Mouse (Mus musculus) embryonic fibroblast, embryonic 13.5 days (primary cell): Measurements from ENCODE around the gene Nol4l. TPM values are rescaled to one million over a fixed set of nuclear protein-coding genes. Genes with fewer than 3 reads are reported as not detected.

ENCODE experiments used
- H3K27ac ChIP-seq: 2 replicates; pipeline ENCODE4 v1.5.1; 2012; ENCODE audit warnings: low read length, control low read depth, inconsistent platforms; ENCODE audit not compliant: insufficient read depth
- H3K4me1 ChIP-seq: 2 replicates; pipeline ENCODE4 v1.6.1; 2011; ENCODE audit warnings: low read length; ENCODE audit not compliant: control insufficient read depth, insufficient read depth
- H3K4me3 ChIP-seq: 2 replicates; pipeline ENCODE4 v1.5.1; 2011; ENCODE audit warnings: mild to moderate bottlenecking, control low read depth, low read length; ENCODE audit not compliant: insufficient read depth
- CTCF ChIP-seq: IDR thresholded peaks from 2 replicates; pipeline ENCODE4 v1.5.1; 2011; ENCODE audit warnings: mild to moderate bottlenecking, control low read depth, low read length, moderate library complexity, borderline replicate concordance; ENCODE audit not compliant: insufficient read depth
- POLR2A ChIP-seq: IDR thresholded peaks from 2 replicates; pipeline ENCODE4 v1.6.1; 2011; ENCODE audit warnings: low read depth, mild to moderate bottlenecking, control low read depth, low read length, moderate library complexity
- polyA plus RNA-seq: library from polyadenylated mRNA; stranded (reverse); fragments of >200 nt; gene quantifications from 2 replicates; pipeline ENCODE4 v1.2.4, GENCODE M21; 2011; ENCODE audit warnings: low read depth; ENCODE audit not compliant: missing spikeins, insufficient read length

Nol4l gene
- polyA plus RNA-seq, 1 experiment: 4.2 TPM

DNA sequence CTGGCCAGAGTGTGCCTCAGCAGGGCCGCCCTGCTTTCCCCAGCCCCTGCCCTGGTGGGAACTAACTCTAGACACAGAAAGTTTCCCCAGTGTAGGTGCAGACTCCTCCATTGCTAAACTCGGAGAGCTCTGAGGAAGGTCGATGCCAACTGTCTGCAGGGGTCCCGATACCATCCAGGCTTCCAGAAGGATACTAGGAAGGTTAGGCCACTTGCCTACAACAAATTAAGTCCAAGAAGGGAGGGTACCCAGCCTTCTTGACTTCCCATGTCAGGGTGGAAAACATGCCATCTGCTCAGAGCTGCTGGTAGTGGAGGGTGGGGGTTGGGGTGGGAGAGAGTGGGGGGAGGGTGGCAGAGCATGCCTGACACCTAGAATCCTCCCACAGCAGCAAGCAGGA is 15.0 kb upstream of the Nol4l start:
- H3K27ac ChIP-seq: no peak overlapping the region
- peaks cover 3% of the 10 kb centered on the region for H3K4me1 ChIP-seq
- no peak overlapping the region for H3K4me3 ChIP-seq
- TF ChIP-seq CTCF: no peak
- no peak for TF ChIP-seq POLR2A

DNA sequence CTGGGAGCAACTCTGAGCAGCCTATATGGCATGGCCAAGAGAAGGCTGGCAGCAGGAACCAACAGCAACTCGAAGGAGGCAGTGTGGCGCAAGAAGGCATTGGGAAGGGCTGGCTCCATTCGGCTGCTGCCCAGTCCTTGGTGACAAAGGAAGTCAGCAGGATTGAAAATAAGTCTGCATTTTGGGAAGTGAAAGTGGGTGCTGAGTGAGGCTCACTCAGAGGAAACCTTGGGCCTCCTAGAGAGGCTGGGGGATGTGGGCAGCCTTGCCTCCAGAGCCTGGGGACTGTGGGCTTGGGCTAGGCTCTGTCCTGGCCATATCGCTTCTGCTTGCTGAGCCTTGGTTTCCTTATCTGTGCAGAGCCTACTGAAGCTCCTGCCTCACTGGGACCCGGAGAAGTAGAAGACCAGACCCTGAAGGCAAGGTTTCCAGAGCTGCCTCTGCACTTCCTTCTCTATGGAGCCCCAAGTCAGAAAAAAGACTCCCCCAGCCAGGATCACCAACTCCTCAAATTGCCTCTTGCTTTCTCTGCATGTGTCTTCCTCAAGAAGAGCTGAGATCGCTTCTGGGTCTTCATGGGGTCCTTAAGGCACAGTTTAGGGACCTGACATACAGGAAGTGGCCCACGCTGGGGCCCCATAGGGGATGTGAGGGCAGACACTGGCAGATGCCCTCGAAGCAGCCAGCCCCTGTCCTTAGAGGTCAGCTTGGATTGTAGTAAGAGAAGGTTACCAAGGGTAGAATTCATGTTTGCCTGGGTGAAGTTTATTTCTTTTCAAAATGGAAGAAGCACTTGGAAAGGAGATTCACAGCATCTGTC is 14.3 kb upstream of the Nol4l start:
- no peak overlapping the region for H3K27ac ChIP-seq
- peaks cover 3% of the 10 kb centered on the region for H3K4me1 ChIP-seq
- no peak for TF ChIP-seq POLR2A
- no peak for TF ChIP-seq CTCF
- H3K4me3 ChIP-seq: no peak overlapping the region

- TF ChIP-seq POLR2A (no peak), CTCF (no peak)
- Histone ChIP-seq H3K27ac (no peak overlapping the region), H3K4me3 (no peak overlapping the region), H3K4me1 (peaks cover 3% of the 10 kb centered on the region)
Measured at GRCm38 (mm10) chr2:153542936-153543668, 13.3 kb upstream of the Nol4l start.

DNA sequence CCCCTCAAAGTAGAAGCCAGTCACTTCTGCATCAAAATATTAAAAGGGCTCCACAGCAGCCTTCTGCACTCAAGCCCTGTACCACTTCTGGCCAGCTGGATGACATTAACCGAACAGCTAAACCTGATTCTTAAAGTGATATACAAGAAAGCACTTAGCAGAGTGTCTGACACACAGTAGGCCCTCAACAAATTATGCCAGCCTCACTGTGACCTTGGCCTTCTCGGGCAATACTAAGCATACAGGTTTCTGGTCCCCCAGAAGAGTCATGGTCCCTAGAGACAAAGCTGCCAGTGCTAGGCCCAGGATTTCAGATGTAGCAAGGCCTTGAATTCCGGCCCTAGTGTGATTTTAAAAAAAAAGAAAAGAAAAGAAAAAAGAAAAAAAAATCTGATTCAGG is 9.1 kb upstream of the Nol4l start:
- TF ChIP-seq POLR2A (no peak), CTCF (no peak)
- H3K27ac ChIP-seq: no peak overlapping the region
- H3K4me3 ChIP-seq: no peak overlapping the region
- peaks cover 3% of the 10 kb centered on the region for H3K4me1 ChIP-seq

- no peak overlapping the region for H3K27ac ChIP-seq
- no peak overlapping the region for H3K4me3 ChIP-seq
- TF ChIP-seq CTCF (no peak), POLR2A (no peak)
- no peaks in the 10 kb centered on the region for H3K4me1 ChIP-seq
Measured at GRCm38 (mm10) chr2:153533981-153534380, 4.2 kb upstream of the Nol4l start.

- no peaks in the 10 kb centered on the region for H3K4me1 ChIP-seq
- TF ChIP-seq POLR2A (no peak), CTCF (no peak)
- no peak overlapping the region for H3K27ac ChIP-seq
- no peak overlapping the region for H3K4me3 ChIP-seq
Measured at GRCm38 (mm10) chr2:153530948-153531347, 1.2 kb upstream of the Nol4l start.

DNA sequence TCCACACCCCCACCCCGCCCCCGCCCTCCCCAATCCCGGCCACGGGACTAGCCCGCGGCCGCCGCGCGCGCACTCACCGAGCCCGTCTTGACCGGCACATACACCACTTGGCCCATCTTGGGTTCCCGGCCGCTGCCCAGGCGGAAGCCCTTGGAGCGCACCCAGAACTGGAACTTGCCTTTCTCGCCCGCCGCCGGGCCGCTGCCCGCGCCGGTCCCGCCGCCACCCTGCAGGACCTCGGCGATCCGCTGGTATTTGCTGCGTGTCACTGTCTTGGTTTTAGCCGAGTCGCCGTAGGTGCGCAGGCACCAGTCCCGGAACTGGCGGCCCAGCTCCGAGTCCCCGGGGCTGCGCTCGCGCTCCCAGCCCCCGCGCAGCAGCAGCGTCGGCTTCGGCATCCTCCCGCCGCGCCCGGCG is 398 bp downstream of the Nol4l start:
- Histone ChIP-seq H3K4me1 (no peaks in the 10 kb centered on the region), H3K4me3 (peak overlapping the region; percentile 44), H3K27ac (no peak overlapping the region)
- TF ChIP-seq CTCF (no peak), POLR2A (no peak)

DNA sequence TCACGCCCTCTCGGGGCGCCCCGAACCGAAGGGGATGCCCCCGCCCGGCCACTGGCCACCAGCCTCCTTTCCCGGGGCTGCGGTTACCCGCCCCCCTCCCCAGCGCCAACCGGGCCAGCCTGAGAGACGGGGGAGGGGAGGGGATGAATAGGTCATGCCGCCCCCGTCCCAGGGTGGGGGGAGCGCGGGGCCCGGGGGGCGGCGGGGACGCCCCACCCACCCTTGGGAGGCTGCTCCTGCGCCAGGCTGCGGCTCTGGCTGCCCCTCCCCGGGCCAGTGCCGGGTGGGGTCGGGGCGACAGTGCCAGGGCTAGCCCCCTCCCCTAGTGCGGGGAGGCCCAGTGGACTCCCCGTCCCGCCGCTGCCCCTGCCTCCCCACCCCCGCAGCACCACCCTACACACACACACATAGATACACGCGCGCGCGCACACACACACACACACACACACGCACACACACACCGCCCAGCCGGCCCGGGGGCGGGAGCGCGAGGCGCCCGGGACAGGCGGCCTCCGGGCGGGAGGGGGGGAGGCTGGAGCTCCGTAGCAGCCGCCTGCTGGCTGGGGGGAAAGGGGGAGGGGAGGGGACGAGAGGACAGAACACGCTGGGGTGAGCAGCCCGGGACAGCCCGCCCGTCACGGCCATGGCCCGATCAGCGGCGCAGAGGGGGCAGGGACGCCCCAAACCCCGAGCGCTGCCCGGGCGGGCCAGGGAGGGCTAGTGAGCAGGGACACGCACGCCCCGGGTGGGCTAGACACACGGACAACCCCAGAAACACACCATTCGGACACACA is 1.0 kb downstream of the Nol4l start:
- peak overlapping the region; percentile 44 for H3K4me3 ChIP-seq
- H3K27ac ChIP-seq: no peak overlapping the region
- H3K4me1 ChIP-seq: no peaks in the 10 kb centered on the region
- TF ChIP-seq POLR2A (no peak), CTCF (no peak)

DNA sequence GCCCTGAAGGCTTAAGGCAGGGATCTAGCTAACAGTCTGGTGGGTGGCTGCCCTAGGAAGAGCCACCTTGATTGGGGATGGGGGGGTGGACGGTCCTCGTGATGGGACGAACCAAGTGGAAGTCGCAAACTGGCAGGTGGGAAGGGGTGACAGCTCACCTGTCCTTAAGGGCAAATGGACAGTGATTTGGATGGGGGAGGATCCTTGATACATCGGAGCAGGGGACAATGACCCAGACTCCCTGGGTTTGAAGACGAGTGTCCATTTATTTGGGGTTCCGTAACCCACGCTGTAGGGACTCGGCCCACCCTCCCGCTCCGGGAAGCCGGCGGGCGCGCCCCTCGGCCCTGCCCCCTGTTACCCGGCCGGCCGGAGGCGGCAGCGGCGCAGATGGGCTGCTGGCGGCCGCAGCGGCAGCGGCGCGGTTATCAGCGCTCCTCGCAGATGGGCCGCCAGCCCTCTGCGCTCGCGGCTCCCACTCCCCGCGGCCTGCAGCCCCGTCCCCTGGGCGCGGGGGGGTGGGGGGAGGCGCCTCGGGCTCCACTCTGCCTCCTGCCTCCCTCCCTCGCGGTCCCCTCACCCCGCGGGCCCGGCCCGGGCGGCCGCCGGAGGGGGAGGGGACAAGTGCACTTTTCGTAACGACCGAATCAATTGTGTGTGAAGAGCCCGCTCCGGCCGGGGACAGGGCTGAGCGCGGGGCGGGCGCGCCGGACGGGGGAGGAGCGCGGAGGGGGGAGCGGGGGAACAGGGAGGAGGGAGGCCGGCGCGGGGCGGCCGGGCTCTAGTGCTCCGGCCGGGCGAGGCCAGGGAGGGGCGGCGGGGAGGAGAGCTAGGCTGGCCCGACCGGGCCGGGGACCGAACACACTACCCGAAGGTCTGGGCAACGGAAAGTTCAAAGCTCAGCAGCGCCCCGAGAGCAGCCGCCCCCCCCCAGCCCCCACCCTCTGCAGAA is 1.9 kb downstream of the Nol4l start:
- Histone ChIP-seq H3K4me3 (peak overlapping the region; percentile 22; the same call in 1 of the 2 replicates), H3K4me1 (no peaks in the 10 kb centered on the region), H3K27ac (no peak overlapping the region)
- no peak for TF ChIP-seq CTCF
- no peak for TF ChIP-seq POLR2A
